Mouse (Mus musculus): ENCODE data around the gene Krtap5-4. TPM values are rescaled to one million over a fixed set of nuclear protein-coding genes. Genes with fewer than 3 reads are reported as not detected.
A peak's percentile ranks its signal among the peaks of the same experiment; 100 is the strongest.
"Not testable (repeated sequence)": the region's sequence is repeated elsewhere in the genome, so short reads cannot be mapped to it uniquely, and the experiment has no call there.

Gene Krtap5-4
- polyA plus RNA-seq (2014; fragmentation: Nextera tagmentation; extraction: Ambion mirVana): not detected in 2 replicates

DNA sequence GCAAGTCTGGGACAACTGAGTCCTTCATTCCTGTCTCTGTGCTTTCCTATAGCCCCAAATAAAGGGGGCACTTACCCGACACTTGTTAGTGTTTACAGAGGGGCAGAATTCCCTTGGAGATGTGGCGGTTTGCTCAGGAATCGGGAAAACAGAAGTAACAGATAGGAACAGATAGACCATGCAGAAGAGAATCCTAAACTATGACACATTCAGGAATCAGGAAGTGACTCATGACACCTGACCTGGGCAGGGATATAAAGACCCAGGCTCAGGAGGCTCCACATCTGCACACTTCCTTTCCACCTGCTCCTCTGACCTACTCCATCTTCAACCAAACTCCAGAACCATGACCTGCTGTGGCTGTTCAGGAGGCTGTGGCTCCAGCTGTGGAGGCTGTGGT is at the start of gene Krtap5-4:
Gene Krtap5-4 (plus strand): TSS at position 301 of the 400 bp plus-strand sequence.
- Histone ChIP-seq H3K4me2 (ENCODE audit: low read length) (no peak within 1 kb of the TSS), H3K4me3 (ENCODE audit: low read depth, low read length) (no peak within 1 kb of the TSS), H3K9me3 (ENCODE audit: control insufficient read depth, low read length) (no peaks in the 10 kb centered on the region), H3K9ac (ENCODE audit: low read length) (no peak within 1 kb of the TSS), H3K4me1 (replicated peaks; ENCODE audit: control insufficient read depth, insufficient read depth, low read length) (no peaks in the 10 kb centered on the region), H3K27me3 (replicated peaks; ENCODE audit: control insufficient read depth, insufficient read depth, low read length) (no peaks in the 10 kb centered on the region), H3K27ac (ENCODE audit: low read depth) (no peak within 1 kb of the TSS), H3K36me3 (ENCODE audit: control insufficient read depth, insufficient read depth, low read length) (no peaks in the 10 kb centered on the region)
- WGBS: 35% methylated on average over 3 of the region's 3 CpGs
- no peak for ATAC-seq (replicated peaks; ENCODE audit: low FRiP score, low TSS enrichment, low read depth)
- DNase-seq (ENCODE audit: low spot score): no peak

DNA sequence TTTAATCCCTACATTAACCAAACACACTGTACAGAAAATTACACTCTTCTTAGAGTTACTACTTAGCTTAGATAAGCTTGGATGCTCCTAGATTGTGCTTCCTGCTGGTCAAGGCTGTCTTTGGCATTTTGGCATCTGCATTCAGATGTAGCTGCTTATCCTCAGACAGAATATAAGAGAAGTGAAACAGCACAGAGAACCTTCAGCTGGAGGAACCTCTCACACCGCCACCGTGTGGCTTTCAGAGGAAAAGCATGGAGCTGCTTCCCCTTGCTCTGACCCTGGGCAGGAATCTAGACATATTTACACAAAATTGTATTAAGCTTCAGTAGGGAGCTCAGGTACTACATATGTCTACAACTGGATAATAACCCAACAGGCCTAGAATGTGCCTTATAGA is 47.8 kb upstream of the Krtap5-4 start:
- H3K27ac ChIP-seq (ENCODE audit: low read depth): no peak overlapping the region
- H3K36me3 ChIP-seq (ENCODE audit: control insufficient read depth, insufficient read depth, low read length): no peaks in the 10 kb centered on the region
- no peak overlapping the region for H3K4me3 ChIP-seq (ENCODE audit: low read depth, low read length)
- no peaks in the 10 kb centered on the region for H3K9me3 ChIP-seq (ENCODE audit: control insufficient read depth, low read length)
- no peaks in the 10 kb centered on the region for H3K4me1 ChIP-seq (replicated peaks; ENCODE audit: control insufficient read depth, insufficient read depth, low read length)
- peak; percentile 53 for DNase-seq (ENCODE audit: low spot score)
- H3K9ac ChIP-seq (ENCODE audit: low read length): no peak overlapping the region
- WGBS: 0% methylated on average over 2 of the region's 2 CpGs
- no peaks in the 10 kb centered on the region; the same call in 1 of the 2 replicates for H3K27me3 ChIP-seq (replicated peaks; ENCODE audit: control insufficient read depth, insufficient read depth, low read length)
- ATAC-seq (replicated peaks; ENCODE audit: low FRiP score, low TSS enrichment, low read depth): no peak
- no peak overlapping the region for H3K4me2 ChIP-seq (ENCODE audit: low read length)

DNA sequence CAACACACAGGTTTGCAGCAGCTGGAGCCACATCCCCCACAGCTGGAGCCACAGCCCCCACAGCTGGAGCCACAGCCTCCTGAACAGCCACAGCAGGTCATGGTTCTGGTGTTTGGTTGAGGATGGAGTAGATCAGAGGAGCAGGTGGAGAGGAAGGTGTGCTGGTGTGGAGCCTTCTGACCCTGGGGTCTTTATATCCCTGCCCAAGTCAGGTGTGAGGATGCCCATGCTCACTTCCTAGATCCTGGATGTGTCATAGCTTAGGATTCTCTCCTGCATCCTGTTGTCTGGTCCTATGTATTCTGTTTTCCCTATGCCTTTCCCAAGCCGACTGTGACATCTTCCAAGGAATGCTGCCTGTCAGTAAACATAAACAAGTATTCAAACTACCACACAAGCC is 45.1 kb upstream of the Krtap5-4 start, which contains the start of gene Gm2431:
Gene Gm2431 (minus strand): TSS at position 101 of the 400 bp plus-strand sequence.
- not testable (repeated sequence) for H3K4me2 ChIP-seq (ENCODE audit: low read length); H3K4me3 ChIP-seq (ENCODE audit: low read depth, low read length); H3K4me1 ChIP-seq (replicated peaks; ENCODE audit: control insufficient read depth, insufficient read depth, low read length); ATAC-seq (replicated peaks; ENCODE audit: low FRiP score, low TSS enrichment, low read depth); H3K36me3 ChIP-seq (ENCODE audit: control insufficient read depth, insufficient read depth, low read length); H3K9ac ChIP-seq (ENCODE audit: low read length); H3K9me3 ChIP-seq (ENCODE audit: control insufficient read depth, low read length); H3K27ac ChIP-seq (ENCODE audit: low read depth); DNase-seq (ENCODE audit: low spot score); H3K27me3 ChIP-seq (replicated peaks; ENCODE audit: control insufficient read depth, insufficient read depth, low read length)
- WGBS: 43% methylated on average over 1 of the region's 1 CpGs

DNA sequence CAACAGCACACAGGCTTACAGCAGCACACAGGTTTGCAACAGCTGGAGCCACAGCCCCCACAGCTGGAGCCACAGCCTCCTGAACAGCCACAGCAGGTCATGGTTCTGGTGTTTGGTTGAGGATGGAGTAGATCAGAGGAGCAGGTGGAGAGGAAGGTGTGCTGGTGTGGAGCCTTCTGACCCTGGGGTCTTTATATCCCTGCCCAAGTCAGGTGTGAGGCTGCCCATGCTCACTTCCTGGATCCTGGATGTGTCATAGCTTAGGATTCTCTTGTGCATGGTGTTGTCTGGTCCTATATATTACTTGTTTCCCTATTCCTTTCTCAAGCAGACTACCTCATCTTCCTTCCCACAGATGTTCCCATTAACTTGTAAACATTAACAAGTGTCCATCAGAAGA is 29.1 kb upstream of the Krtap5-4 start, which contains the start of gene Gm4559:
Gene Gm4559 (minus strand): TSS at position 101 of the 400 bp plus-strand sequence.
- H3K9me3 ChIP-seq (ENCODE audit: control insufficient read depth, low read length); H3K9ac ChIP-seq (ENCODE audit: low read length); DNase-seq (ENCODE audit: low spot score); ATAC-seq (replicated peaks; ENCODE audit: low FRiP score, low TSS enrichment, low read depth); H3K27me3 ChIP-seq (replicated peaks; ENCODE audit: control insufficient read depth, insufficient read depth, low read length); H3K27ac ChIP-seq (ENCODE audit: low read depth); H3K36me3 ChIP-seq (ENCODE audit: control insufficient read depth, insufficient read depth, low read length); H3K4me2 ChIP-seq (ENCODE audit: low read length); H3K4me1 ChIP-seq (replicated peaks; ENCODE audit: control insufficient read depth, insufficient read depth, low read length); H3K4me3 ChIP-seq (ENCODE audit: low read depth, low read length): not testable (repeated sequence)

DNA sequence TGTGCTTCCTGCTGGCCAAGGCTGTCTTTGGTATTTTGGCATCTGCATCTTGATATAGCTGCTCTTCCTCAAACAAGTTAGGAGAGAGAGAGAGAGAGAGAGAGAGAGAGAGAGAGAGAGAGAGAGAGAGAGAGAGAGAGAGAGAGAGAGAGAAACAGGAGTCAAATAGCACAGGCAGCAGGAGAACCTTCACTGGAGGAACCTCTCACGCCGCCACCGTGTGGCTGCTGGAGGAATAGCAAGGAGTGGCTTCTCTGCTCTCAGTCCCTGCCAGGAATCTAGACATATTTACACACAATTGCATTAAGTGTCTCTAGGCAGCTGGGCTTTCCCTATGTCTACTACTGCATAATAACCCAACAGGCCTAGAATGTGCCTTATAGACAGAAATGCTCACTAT is 25.2 kb upstream of the Krtap5-4 start:
- DNase-seq (ENCODE audit: low spot score): peak; percentile 72
- not testable (repeated sequence) for H3K4me2 ChIP-seq (ENCODE audit: low read length); H3K36me3 ChIP-seq (ENCODE audit: control insufficient read depth, insufficient read depth, low read length); H3K9ac ChIP-seq (ENCODE audit: low read length); H3K27me3 ChIP-seq (replicated peaks; ENCODE audit: control insufficient read depth, insufficient read depth, low read length); ATAC-seq (replicated peaks; ENCODE audit: low FRiP score, low TSS enrichment, low read depth); H3K4me3 ChIP-seq (ENCODE audit: low read depth, low read length); H3K4me1 ChIP-seq (replicated peaks; ENCODE audit: control insufficient read depth, insufficient read depth, low read length); H3K27ac ChIP-seq (ENCODE audit: low read depth); H3K9me3 ChIP-seq (ENCODE audit: control insufficient read depth, low read length)
- 0% methylated on average over 3 of the region's 3 CpGs for WGBS

DNA sequence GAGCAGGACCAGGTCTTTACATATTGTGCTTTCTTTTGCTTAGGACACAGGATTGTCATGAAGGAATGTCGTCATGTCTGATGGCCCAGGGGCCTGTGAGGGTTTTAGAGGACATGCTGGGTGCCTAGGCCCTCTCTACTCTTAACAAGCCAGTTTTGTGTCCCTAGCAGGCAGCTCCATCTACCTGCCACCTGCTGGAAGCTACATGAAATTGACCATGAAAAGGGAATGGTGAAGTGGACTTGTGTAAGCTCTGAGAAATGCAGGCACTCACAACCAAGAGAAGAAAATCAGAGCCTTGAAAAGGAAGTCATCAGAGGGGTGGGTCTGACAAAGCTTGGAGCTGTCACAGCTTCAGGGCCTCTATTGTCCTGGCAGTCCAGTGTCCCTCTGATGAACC is 24.1 kb upstream of the Krtap5-4 start:
- not testable (repeated sequence) for DNase-seq (ENCODE audit: low spot score); H3K36me3 ChIP-seq (ENCODE audit: control insufficient read depth, insufficient read depth, low read length); ATAC-seq (replicated peaks; ENCODE audit: low FRiP score, low TSS enrichment, low read depth); H3K4me3 ChIP-seq (ENCODE audit: low read depth, low read length); H3K27me3 ChIP-seq (replicated peaks; ENCODE audit: control insufficient read depth, insufficient read depth, low read length); H3K9ac ChIP-seq (ENCODE audit: low read length); H3K4me2 ChIP-seq (ENCODE audit: low read length); H3K27ac ChIP-seq (ENCODE audit: low read depth); H3K9me3 ChIP-seq (ENCODE audit: control insufficient read depth, low read length); H3K4me1 ChIP-seq (replicated peaks; ENCODE audit: control insufficient read depth, insufficient read depth, low read length)
- WGBS: 64% methylated on average over 1 of the region's 1 CpGs

DNA sequence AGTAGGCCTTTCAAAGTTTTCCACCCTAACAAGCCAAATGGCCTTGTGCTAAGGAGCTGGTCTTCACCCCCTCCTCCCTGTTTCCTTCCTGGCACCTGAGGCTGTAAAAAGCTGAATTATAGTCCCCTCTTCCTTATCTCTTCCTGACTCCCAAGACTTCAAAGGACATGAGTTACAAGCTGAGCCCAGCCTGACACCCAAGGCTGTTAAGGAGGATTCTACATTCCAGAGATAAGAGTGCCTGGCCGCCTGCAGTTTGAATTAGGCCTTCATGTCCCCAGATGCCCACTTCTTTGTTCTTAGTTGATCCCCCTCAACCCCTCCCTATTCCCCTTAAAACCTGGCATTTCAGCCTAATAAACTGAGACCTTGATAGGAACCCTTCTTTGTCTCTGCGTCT is 20.5 kb upstream of the Krtap5-4 start:
- DNase-seq (ENCODE audit: low spot score); H3K27ac ChIP-seq (ENCODE audit: low read depth); H3K36me3 ChIP-seq (ENCODE audit: control insufficient read depth, insufficient read depth, low read length); ATAC-seq (replicated peaks; ENCODE audit: low FRiP score, low TSS enrichment, low read depth); H3K4me1 ChIP-seq (replicated peaks; ENCODE audit: control insufficient read depth, insufficient read depth, low read length); H3K9me3 ChIP-seq (ENCODE audit: control insufficient read depth, low read length); H3K27me3 ChIP-seq (replicated peaks; ENCODE audit: control insufficient read depth, insufficient read depth, low read length): not testable (repeated sequence)
- Histone ChIP-seq H3K4me2 (ENCODE audit: low read length) (peak overlapping the region; percentile 93), H3K4me3 (ENCODE audit: low read depth, low read length) (peak overlapping the region; percentile 63; the same call in 1 of the 2 replicates), H3K9ac (ENCODE audit: low read length) (peak overlapping the region; percentile 82; the same call in 1 of the 2 replicates)
- WGBS: 35% methylated on average over 2 of the region's 2 CpGs

DNA sequence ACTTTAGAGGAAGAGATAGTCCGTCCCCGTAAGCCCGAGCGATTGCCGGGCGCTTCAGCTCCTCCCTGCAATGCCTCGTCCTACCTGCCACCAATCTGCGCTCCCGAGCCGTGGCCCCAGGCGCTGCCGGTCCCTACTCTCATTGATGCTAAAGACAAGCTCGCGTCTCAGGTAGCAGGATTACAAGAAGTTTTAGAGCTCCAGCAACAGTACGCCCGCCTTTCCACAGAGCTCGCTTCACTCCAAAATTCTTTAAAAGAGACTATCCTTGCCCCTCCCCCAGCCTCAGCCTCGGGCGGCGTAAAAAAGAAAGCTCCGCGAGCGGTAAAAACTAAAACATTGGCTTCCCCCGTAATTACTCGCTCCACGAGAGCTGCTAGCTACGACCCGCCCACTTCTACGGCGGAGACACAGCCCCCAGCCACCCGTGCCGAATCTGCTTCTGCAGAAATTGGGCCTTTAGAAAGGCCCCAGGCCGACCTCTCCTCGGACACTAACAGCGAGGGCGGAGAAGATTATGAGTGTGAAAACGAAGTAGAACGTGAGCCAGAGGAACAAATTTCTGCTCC is 19.2 kb upstream of the Krtap5-4 start:
- DNase-seq (ENCODE audit: low spot score) (peak; percentile 89), ATAC-seq (replicated peaks; ENCODE audit: low FRiP score, low TSS enrichment, low read depth) (peak; percentile 79)
- Histone ChIP-seq H3K9ac (ENCODE audit: low read length) (peak overlapping the region; percentile 82), H3K4me1 (replicated peaks; ENCODE audit: control insufficient read depth, insufficient read depth, low read length) (0 out of 2 replicates have a peak, but pooled peaks cover 7% of the 10 kb centered on the region), H3K9me3 (ENCODE audit: control insufficient read depth, low read length) (no peaks in the 10 kb centered on the region), H3K27ac (ENCODE audit: low read depth) (peak overlapping the region; percentile 94), H3K4me2 (ENCODE audit: low read length) (peak overlapping the region; percentile 93), H3K27me3 (replicated peaks; ENCODE audit: control insufficient read depth, insufficient read depth, low read length) (no peaks in the 10 kb centered on the region), H3K4me3 (ENCODE audit: low read depth, low read length) (peak overlapping the region; percentile 63), H3K36me3 (ENCODE audit: control insufficient read depth, insufficient read depth, low read length) (no peaks in the 10 kb centered on the region)
- under 1% methylated on average over 38 of the region's 38 CpGs for WGBS

DNA sequence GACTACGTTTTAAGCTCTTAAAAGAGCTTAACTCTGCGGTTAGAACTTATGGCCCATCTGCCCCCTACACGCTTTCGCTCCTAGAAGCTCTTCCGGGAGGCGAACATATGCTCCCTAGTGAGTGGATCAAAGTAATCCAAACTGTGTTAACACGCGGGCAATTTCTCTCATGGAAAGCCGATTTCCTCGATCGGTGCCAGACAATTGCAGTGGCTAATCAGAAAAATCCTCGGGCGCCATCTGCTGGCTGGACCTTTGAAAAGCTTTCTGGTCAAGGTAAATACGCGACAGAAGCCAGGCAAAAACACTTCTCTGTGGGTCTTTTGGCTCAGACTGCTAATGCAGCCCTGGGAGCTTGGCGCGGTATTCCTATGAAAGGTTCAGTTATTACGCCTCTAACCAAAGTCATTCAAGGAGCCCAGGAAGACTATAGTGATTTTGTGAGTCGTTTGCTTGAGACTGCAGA is 18.7 kb upstream of the Krtap5-4 start:
- peak overlapping the region; percentile 94 for H3K27ac ChIP-seq (ENCODE audit: low read depth)
- DNase-seq (ENCODE audit: low spot score) (peak; percentile 99), ATAC-seq (replicated peaks; ENCODE audit: low FRiP score, low TSS enrichment, low read depth) (peak; percentile 73)
- no peaks in the 10 kb centered on the region for H3K36me3 ChIP-seq (ENCODE audit: control insufficient read depth, insufficient read depth, low read length)
- H3K27me3 ChIP-seq (replicated peaks; ENCODE audit: control insufficient read depth, insufficient read depth, low read length): no peaks in the 10 kb centered on the region
- WGBS: under 1% methylated on average over 19 of the region's 19 CpGs
- H3K4me1 ChIP-seq (replicated peaks; ENCODE audit: control insufficient read depth, insufficient read depth, low read length): 0 out of 2 replicates have a peak, but pooled peaks cover 7% of the 10 kb centered on the region
- H3K9ac ChIP-seq (ENCODE audit: low read length): peak overlapping the region; percentile 82
- H3K4me2 ChIP-seq (ENCODE audit: low read length): peak overlapping the region; percentile 93
- H3K9me3 ChIP-seq (ENCODE audit: control insufficient read depth, low read length): no peaks in the 10 kb centered on the region
- peak overlapping the region; percentile 63 for H3K4me3 ChIP-seq (ENCODE audit: low read depth, low read length)

Data from intestine, embryonic 14.5 days (tissue).